Mouse (Mus musculus) activated CD4-positive, CD25-positive, alpha-beta regulatory T cell (primary cell): ENCODE data around the gene Lkaaear1. TPM values are rescaled to one million over a fixed set of nuclear protein-coding genes. Genes with fewer than 3 reads are reported as not detected.

Experiments used
- polyA plus RNA-seq, 2 experiments: library from polyadenylated mRNA; unstranded; fragments of 100-300 nt; shearing (Covaris generic); gene quantifications; one replicate each; pipeline ENCODE4 v1.2.1; 2017

Gene Lkaaear1
- not detected for polyA plus RNA-seq

GRCm38 (mm10) chr2:181698241-181698640, at the start of gene Lkaaear1:
TSS of gene Lkaaear1 (minus strand) at chr2:181698442.

GRCm38 (mm10) chr2:181714903-181715326, 16.7 kb upstream of the Lkaaear1 start, which contains the start of gene Oprl1:
TSS of gene Oprl1 (plus strand) at chr2:181715016.

GRCm38 (mm10) chr2:181693339-181694280, 4.6 kb downstream of the Lkaaear1 start, which contains the start of gene Rgs19:
TSS of gene Rgs19 (minus strand) at chr2:181693977.

DNA sequence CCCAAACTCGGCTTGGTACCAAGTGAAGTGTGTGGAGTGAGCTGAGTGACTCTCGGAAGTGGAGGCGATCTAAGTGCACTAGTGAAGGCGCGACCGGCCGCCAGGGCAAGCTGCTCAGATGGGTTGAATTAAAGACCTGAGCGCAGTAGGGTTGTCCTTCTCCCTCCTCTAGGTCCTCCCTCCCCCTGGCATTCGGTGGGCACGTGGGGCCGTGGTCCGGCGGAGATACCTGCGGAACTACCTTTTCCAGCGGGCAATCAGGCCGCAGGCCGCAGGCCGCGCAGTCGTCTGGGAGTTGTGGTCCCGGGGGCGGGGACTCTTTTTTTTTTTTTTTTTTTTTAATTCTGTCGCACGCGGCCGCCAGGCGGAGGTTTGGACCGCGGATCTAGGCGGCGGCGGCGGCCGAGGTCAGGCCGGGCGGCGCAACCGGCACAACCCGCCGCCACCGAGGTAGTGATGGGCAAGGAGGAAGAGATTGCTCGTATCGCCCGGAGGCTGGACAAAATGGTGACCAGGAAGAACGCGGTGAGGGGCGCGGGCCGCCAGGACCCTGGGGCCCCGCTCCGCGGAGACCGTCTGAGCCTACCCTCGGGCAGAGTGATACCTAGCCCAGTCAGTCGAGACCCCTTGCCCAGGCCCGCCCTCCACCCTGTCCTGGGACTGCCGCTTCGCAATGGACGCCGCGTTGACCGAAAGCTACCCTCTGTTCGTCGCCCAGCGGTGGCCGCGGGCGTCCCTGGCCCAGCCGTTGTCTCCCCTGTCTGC, 18.1 kb downstream of the Lkaaear1 start, which contains the start of gene Tcea2:
TSS of gene Tcea2 (plus strand) at position 360 of the 765 bp plus-strand sequence.

DNA sequence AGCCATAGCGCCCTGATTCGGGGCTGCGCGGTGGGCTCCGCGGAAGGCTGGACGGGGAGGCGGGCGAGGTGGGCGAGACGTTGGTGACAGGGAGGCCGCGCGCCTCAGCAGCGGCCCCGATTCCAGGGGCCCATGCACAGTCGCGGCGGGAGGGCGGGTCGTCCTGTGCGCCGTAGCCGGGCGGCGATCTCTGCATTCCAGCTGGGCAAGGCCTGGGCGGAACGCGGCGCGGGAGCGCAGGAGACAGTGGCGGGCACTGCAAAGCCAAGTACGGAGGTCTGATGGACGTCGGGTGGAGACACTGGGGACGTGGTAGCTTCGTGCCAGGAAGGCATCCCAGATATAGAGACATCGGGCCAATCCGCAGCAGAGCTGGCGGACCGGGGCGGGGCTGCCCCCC, 26.9 kb downstream of the Lkaaear1 start, which contains the start of gene Sox18:
TSS of gene Sox18 (minus strand) at position 315 of the 400 bp plus-strand sequence.

DNA sequence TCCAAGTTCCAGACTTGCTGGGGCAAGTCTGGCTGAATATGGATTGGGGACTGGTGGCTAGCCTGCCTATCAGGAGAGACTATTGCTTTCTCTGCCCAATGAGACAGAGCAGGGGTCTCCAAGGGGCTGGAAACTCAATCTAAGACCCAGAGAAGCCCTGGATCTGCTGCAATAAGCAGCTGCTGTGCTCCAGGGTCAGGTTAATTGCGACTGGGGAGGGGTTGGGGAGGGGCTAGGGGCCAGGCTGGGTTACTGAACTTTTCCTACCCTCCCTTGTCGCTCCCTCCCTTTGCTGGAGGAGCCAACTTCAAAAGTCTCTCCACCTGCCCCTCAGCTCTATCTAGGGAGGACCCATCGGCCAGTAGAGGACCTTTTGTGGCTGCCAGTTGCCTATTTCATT, 41.5 kb downstream of the Lkaaear1 start, which contains the start of gene Gm29797:
TSS of gene Gm29797 (plus strand) at position 301 of the 400 bp plus-strand sequence.

Other genes with a start within 250 kb of the Lkaaear1 start
- gene Zbtb46, start 239.0 kb downstream of the Lkaaear1 start, polyA plus RNA-seq = 1 to 10 TPM in 1 of 2 experiments, under 1 TPM in 1; 0.96 to 2.5 TPM
- gene Abhd16b, start 205.2 kb downstream of the Lkaaear1 start, polyA plus RNA-seq = not detected
- gene Tpd52l2, start 201.3 kb downstream of the Lkaaear1 start, polyA plus RNA-seq = 10 to 100 TPM; 79.5 to 90.4 TPM
- gene Dnajc5, start 178.0 kb downstream of the Lkaaear1 start, polyA plus RNA-seq = 10 to 100 TPM; 76.2 to 92.8 TPM
- gene Uckl1, start 113.5 kb downstream of the Lkaaear1 start, polyA plus RNA-seq = 100 to 1,000 TPM; 152 to 161 TPM
- gene Prpf6, start 106.6 kb downstream of the Lkaaear1 start, polyA plus RNA-seq = 10 to 100 TPM; 65.7 to 76.5 TPM
- 10 to 100 TPM; 23.0 to 42.6 TPM for gene Zfp512b, start 105.6 kb downstream of the Lkaaear1 start, polyA plus RNA-seq
- 10 to 100 TPM; 34.7 to 35.0 TPM for gene Samd10, start 99.2 kb downstream of the Lkaaear1 start, polyA plus RNA-seq
- not detected for gene Gm29797, start 41.4 kb downstream of the Lkaaear1 start, polyA plus RNA-seq
- gene Sox18, start 26.8 kb downstream of the Lkaaear1 start, polyA plus RNA-seq = under 1 TPM in 1 of 2 experiments, not detected in 1; 0.11 TPM
- gene Tcea2, start 18.1 kb downstream of the Lkaaear1 start, polyA plus RNA-seq = 10 to 100 TPM; 14.5 to 20.1 TPM
- gene Rgs19, start 4.5 kb downstream of the Lkaaear1 start, polyA plus RNA-seq = 100 to 1,000 TPM; 219 to 223 TPM
- under 1 TPM; 0.25 to 0.63 TPM for gene Oprl1, start 16.6 kb upstream of the Lkaaear1 start, polyA plus RNA-seq
- gene Myt1, start 64.9 kb upstream of the Lkaaear1 start, polyA plus RNA-seq = under 1 TPM in 1 of 2 experiments, not detected in 1; 0.20 TPM
- 10 to 100 TPM; 54.4 to 60.6 TPM for gene Pcmtd2, start 139.4 kb upstream of the Lkaaear1 start, polyA plus RNA-seq
- gene Polr3k, start 165.9 kb upstream of the Lkaaear1 start, polyA plus RNA-seq = 10 to 100 TPM; 32.1 to 38.5 TPM